Mouse (Mus musculus): ENCODE measurements around the gene Fam83e.

DNA sequence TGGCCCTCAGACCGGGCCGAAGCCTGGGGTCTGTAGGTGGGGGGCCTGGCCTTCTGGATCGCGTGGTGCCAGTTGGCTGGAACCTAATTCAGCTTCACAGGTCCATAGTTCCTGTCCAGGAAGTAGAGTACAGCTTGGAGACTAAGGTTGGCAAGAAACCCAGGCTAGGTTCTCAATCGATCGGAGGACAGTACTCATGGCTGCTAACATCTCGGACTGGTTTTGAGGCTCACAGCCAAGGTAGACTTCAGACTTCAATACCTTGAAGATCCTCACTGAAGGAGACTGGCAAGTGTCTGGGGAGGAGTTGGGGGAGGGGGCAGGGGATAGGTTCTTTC lies 191 bp downstream of the Fam83e start:
- TF ChIP-seq MYOD1 (IDR thresholded peaks at IDR 0.05; ENCODE audit: control insufficient read depth in 1 of 3, insufficient read length in 2 of 3, low read depth in 2 of 3) (no peak), POLR2A (IDR thresholded peaks at IDR 0.05; ENCODE audit: insufficient read length, low read depth) (no peak), SRF (IDR thresholded peaks at IDR 0.05; ENCODE audit: control insufficient read depth, insufficient read length, low read depth) (no peak), MYOG (IDR thresholded peaks at IDR 0.05; ENCODE audit: control insufficient read depth in 1 of 3, insufficient read depth in 1 of 3, insufficient read length in 2 of 3, low read depth in 2 of 3) (no peak), USF1 (IDR thresholded peaks at IDR 0.05; ENCODE audit: low read depth) (no peak), CEBPB (IDR thresholded peaks at IDR 0.05; ENCODE audit: insufficient read depth, poor library complexity, severe bottlenecking) (no peak), MAX (IDR thresholded peaks at IDR 0.05; ENCODE audit: low read depth) (no peak), TCF12 (IDR thresholded peaks at IDR 0.05; ENCODE audit: insufficient read depth, poor library complexity, severe bottlenecking) (no peak), REST (IDR thresholded peaks at IDR 0.05; ENCODE audit: insufficient read depth, insufficient read length) (no peak), POLR2AphosphoS2 (IDR thresholded peaks at IDR 0.05; ENCODE audit: insufficient read length, low read depth) (no peak), E2F4 (IDR thresholded peaks at IDR 0.05; ENCODE audit: insufficient read depth) (no peak)

All from myocyte (in vitro differentiated cells).